Mouse (Mus musculus) heart, adult 9 months (tissue): Measurements from ENCODE around the gene Mul1.
A peak's percentile ranks its signal among the peaks of the same experiment; 100 is the strongest.

Experiments used
- DNase-seq, 2 experiments: peaks; one replicate each; pipeline ENCODE4 v3.0.0; 2022; ENCODE audit warnings: low spot score in 2 of 2

The Mul1 gene

DNA sequence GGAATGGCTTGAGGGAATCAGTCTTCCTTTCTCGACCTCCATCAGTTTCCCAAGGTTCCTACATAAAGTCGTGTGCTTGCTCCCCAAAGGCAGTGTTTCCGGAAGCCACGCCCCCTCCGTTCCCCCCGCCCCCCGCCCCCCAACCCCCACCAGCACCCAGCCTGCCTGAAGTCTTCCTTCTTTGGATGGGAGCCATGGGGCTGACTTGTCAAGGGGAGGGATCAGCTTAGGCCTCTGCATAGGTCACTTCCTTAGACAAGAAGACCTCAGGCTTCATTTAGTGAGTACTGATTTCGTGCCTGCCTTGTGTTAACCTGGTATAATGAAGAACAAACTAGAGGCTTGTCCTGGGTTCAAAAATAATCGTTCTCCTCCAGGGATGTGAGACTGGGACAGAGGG, 26.4 kb downstream of the Mul1 start:
- no peak for DNase-seq

DNA sequence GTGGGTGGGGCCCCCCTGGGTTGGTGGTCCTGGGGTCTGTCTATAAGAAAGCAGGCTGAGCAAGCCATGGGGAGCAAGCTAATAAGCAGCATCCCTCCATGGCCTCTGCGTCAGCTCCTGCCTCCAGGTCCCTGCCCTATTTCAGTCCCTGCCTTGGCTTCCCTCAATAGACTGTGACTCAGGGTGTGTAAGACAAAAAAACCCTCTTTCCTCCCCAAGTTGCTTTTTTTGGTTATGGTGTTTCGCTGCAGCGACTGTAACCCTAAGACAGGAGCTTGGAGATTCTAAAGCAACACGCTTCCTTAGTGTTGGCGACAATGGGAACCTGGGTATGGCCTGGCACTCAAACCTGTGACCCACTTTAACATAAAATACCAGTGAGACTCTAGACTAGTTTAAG, 27.0 kb downstream of the Mul1 start:
- DNase-seq, result no peak

DNA sequence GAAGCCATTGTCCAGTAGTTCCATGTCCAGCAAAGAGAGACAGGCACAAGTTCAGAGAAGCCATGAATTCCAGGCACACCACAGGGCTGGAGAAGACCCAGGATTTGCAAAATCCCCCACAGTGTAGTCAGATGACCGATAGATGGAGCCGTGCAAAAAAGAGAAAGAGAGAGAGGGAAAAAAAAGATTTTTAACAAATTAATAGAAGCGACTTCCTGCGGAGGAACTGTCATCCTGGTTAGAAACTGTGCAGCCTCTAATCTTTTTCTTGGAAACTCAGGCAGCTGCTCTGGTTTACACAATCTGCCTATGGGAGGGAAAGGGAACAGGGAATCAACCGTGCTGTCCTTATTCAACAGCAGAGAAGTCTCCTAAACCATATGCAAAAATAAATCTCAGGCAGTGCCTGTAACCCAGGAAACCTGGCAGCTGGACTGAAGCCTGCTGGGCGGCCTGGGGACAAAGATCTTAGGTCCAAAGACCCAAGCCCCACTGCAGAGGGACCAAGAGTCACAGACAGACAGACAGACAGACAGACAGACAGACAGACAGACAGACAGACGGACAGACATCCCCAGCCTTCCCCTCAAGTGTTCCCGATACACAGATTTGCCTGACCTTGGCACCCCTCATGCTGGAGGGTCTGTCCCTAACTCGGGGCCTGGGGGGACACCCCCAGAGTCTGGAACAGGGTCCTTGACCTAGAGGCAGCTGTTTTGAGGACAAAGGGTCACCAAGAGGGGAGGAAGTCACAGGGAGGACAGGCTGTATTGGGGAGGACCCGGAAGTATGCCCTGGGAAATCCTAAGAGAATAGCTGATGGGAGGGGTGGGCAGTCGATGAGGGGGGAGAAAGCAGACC, 28.7 kb downstream of the Mul1 start:
- peak; percentile 50 to 53 for DNase-seq

DNA sequence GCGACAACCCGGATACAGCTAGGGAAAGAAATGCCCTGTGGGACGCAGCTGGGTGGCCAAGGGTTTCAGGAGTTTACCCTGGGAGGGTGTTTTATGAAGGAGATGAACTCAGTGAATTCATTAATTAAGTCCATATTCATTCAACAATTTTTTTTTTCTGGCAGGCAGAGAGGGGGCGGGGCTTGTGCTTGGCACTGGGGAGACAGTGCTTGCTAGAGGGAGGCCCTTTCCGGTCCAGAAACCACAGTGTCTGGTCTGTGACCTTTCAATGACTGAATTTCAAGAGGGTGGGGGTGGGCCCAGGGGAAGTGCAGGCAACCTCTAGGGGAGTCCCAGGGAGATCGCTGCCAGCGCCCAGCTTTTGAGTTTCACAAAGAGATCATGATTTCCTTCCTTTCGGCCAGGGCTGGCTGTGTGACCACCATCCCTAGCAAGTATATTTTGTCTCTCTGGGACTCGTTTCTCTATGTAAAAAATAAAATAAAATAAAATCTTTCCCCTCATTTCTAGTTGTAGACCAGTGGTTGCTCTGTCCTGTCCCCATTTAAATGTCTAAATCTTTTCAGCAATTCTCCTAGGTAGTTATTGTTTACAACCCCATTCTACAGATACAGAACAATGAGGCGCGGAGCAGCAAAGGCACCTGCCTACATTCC, 29.5 kb downstream of the Mul1 start:
- DNase-seq, result peak; percentile 88 to 92

DNA sequence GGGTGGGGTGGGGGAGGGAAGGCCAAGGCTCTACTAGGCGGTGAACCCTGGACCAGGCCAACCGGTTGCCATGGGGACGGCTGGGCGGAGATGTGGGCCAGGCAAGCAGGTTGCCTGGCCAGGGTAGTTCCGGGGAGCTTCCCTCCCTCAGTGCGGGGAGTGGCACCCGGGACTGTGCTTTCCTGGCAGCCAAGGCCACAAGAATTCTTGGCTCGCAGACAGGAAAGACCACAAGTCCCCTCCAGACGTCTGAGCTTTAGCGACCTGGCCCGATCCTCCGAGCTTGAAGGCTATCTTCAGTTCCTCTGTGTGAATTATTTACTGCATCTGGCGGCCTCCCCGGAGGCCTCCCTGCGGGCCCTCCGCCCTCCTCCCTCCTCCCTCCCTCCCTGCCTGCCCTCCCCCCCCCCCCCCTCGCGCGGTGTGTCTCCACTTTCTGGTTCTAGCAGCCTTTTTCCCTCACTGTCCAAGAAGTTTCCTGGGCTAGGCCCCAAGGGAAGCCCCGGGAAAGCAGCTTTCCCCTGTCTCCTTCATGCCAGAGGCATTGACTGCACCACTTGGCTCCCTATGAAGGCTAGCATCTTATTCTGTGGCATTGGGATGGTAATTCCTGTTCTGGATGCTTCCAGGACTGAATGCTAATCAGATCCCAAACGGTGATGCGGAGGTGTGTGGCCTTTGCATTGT, 30.3 kb downstream of the Mul1 start:
- DNase-seq, result peak; percentile 68 to 69

DNA sequence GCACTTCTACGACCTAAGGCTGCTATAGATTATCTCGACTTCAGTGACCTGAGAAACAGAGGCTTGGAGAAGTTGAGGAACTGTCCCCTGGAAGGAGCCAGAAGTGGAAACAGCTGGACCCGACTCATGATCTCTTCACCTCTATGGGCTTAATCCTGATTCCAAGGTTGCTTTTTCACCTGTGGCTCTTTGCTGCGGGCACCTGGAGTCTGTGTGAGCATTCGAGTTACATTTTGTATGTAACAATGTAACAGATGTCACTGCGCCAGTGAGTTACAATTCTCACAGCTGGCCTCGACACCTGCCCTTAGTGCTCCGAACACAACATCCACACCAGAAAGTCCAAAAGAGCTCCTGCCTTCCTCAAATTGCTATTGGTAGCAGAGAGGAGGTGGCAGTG, 31.0 kb downstream of the Mul1 start:
- no peak for DNase-seq

DNA sequence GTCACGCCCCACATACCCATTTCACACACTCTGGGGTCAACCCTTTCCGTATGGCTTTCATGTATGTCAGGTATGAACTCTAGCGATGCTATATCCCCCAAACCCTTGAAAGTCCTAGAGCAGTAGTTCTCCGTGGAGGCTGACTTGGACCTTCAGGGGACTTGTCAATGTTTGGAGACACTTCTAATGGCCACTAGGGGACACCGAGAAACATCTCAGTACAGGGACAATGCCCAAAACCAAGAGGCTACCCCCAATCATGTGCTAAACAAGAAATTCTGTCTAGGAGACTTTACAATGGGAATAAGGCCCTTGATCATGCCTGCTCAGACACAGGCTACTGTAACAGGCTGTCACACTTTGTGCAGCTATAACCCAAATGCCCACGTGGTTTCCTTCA, 32.2 kb downstream of the Mul1 start:
- DNase-seq, result no peak

DNA sequence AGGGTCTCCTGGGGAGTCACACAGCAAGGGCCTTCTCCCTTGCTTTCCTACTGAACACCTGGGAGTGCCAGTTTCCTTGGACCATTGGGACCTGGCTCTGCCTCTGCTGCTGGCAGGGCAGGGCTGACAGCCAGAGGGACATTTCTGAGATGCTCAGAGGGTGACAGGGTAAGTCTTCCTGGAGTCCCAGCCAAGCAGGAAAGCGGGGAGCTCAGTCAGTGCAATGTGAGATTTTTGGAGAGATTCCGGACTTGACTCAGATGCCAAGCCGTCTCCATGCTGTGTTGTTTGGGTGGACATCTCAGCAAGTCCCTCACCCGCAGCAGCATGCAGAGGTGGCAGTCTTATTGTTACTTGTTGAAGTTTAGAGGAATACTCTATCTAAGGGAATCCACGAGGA, 33.0 kb downstream of the Mul1 start:
- no peak for DNase-seq

DNA sequence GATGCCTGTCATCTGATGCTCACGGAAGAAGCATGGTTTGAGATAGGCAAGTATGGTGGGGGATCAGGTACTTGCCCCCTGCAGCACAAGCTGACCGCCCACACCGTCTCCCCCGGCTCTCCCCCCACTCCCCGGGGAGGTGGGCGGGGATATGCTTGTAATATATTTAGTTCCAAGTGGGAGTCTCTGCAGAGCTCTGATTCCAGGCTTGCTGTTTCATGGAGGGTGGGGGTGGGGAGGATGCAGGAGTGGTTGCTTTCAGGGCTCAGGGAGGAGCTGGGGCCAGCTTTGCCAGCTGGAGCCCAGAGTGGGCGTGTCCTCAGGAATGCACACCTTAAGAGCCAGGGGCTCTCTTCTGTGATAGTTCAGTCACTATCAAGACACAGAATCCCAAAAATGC, 34.6 kb downstream of the Mul1 start:
- DNase-seq, result peak in 1 of 2 experiments; percentile 41

DNA sequence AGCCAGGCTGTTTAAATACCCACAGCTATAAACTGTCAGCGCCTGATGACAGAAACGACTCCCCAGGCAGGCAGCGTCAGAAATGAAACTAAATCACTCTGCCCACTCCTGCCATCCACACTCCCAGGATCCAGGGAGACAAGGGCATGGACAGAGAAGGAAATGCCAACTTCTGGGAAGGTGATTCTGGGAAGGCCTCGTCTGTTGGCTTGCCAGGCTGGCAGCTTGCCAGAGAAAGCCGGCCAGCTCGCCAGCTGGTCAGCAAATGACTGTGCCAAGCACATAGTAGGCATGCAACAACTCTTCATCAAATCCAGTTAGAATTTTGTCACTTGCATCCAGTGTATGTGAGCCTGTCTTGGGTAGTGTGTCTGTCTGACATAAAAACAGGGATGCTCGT, 36.8 kb downstream of the Mul1 start:
- no peak for DNase-seq

DNA sequence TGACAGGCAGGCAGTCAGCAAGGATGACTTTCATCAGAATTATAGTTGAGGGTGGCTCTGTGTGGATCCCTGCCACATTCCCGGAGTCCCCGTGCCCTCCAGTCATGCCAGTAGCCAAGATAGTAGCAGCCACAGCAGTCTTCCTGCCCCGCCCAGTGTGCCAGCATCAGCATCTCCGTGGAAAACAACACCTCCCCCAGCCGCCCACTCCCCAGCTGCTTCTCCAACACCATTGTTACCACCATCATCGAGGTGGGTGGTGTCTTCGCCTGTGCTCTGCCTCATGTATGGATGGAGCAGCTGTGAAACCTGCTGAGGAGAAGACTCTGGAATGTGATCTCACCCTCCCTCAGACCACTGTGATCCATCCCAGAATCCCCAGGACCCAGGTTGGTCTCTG, 45.1 kb downstream of the Mul1 start:
- DNase-seq, result no peak

DNA sequence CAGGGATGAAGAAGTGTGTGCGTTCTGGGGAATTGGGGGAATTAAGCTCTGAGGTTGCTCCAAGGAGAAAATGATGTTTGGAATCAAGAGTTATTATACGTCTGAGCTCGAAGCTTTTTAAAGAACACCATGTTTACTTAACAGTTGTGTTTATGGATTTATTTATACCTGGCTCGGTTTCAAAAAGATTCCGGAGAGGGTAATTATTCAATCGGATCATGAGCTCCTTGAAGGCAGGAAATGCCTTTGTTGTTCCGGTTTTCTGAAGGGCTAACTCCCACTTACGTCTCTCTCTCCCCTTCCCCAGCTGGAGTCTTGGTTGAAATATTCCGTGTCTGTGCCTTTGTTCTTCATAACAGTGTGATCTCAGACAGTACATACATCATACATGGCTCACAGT, 46.5 kb downstream of the Mul1 start:
- DNase-seq, result no peak

DNA sequence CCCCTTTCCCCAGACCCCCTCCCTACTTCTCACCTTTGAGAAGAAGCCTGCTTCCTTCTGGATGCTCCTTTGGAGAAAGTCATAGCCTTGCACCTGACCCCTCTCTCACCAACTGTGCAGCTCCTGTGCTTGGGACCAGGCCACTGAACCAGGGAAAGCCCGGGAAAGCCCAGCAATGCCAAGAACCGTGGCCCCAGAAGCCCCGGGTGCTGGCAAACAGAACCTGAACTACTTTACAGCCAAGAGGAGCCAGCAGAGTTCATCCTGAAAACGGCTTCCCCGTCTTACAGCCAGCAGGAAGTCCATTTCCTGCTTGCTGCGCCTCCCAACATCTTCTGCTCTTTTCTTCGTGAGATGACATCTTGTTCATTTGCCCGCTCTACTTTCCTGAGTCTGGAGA, 48.2 kb downstream of the Mul1 start:
- no peak for DNase-seq

DNA sequence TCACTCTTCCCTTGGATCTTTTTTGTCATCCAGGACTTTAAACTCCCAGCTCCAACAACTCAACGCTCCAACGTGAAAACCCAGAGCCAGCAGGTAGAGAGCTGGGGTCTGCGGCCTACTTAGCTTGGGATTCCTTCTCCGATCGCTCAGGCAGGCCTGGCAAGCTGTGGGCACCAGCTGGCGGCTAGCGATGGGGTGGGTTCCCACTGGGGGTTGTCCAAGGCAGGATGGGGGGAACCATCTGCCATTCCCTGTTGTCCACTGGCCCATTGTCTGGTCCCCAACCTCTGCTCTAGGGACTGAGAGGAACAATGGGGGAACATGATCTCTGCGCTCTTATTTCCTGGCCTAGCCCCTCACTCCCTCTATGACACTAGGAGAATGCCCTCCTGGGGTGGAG, 53.8 kb downstream of the Mul1 start:
- DNase-seq, result no peak

DNA sequence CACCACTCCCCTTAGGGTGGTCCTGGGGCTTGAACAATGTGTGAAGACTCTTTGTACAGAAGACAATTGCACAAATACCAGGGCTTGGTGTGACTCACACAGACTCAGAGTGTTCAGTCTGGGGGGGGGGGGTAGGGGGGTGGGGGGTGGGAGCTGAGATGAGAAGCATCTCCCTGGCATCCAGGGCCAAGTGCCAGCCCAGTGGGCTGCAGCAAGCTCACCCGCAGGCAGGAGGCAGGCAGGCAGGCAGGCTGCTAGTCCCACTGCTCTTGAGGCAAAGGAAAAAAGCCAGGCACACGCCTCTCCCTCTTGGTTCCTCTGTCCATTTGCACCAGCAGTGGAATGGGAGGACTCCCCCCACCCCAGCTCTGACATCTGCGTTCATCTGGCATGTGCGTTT, 56.6 kb downstream of the Mul1 start:
- no peak for DNase-seq
